Mouse (Mus musculus) layer of hippocampus, postnatal 36 days (tissue): Measurements from ENCODE around the gene Hpse2. TPM values are rescaled to one million over a fixed set of nuclear protein-coding genes. Genes with fewer than 3 reads are reported as not detected.

Experiments
- DNase-seq, 2 experiments: peaks; one replicate each; pipeline ENCODE4 v3.0.0; 2022
- total RNA-seq, 2 experiments: library from RNA; stranded (reverse); gene quantifications; 2 replicates each; pipeline ENCODE4 v1.2.3; 2021

Gene Hpse2
- total RNA-seq, 2 experiments from 2014 or later = 0.20 to 0.40 TPM

DNA sequence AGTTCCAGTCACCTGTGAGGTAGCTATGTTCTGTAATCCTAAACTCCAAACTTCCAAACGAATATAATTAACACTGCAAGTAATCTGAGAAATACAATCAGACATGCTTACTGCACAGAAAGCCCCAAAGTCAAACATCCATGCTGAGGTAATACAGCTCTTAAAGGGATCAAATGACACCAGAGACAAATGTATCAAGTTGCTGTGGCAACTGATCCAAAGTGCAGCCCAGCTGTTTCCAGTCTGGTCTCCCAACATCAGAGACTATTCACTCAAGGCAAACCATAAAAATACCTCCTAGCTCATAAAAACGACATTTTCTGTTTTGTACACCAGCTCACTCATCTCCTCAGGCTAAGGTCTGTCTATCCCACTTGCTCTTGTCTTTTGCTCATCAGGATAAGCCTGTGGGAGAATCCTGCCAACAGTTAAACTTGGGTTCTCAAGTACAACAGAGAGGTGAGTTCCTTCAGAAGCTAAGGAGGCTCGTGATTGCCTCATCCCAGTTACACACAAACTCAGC, 440.0 kb downstream of the Hpse2 start:
- no peak for DNase-seq

DNA sequence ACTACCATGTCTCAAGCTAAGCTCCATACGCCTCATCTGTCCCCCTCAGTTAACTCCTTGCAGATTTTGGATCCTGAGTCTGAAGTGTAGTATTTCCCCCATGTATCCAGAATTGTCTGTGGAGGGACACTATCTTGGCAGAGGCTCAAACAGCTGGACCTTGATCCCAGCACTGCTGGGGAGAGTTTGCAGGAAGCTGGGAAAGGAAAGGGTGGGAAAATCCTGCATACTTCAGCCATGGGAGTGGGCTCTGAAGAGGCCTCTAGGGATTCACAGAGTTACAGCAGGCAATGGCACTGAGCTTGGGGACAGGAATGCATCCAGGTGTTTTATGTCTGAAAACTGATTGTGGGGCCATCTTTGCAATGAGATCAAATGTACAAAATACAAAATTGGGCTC, 450.6 kb downstream of the Hpse2 start:
- no peak for DNase-seq

DNA sequence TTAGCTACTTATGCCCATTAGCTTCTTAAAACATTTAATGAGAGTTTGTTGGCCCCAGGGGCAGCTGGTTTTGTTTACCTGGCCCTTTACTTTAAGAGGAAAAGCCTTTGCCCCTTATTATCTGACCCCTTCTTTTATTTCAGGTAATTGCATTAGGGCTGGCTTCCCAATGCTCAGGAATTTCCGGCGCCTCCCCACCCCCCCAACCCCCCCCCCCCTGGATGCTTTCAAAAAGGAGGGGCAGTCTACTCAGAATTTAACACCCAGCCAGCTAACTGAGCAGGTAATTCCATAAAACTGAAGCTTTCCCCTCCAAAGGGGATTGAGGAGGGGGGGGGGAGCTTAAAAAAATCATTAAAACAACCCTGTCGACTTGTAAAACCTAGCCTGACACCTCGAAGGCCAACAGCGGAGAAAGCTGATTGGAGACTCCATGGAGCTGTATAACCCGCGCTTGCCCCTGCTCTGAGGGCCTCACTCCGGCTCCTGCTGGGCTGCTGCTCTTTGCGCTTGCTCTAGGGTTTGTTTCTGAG, 451.4 kb downstream of the Hpse2 start:
- DNase-seq = no peak

DNA sequence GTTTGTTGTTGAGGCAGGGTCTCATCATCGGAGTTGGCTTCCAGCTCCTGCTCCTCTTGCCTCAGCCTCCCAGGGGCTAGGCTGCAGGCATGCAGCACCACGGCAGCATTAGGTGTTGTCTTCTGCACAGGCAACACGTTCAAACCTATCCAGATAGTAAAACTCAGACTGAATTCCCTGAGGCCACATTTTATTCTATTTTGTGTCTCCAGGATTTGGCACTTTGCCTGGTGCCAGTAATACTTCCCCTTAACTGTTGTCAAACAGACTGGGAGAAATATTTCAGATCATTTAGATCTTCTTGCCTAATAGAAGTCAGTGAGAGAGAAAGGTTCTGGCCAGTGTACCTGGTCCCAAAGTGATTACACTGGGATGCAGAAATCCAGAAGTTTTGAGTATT, 458.5 kb downstream of the Hpse2 start:
- no peak for DNase-seq

DNA sequence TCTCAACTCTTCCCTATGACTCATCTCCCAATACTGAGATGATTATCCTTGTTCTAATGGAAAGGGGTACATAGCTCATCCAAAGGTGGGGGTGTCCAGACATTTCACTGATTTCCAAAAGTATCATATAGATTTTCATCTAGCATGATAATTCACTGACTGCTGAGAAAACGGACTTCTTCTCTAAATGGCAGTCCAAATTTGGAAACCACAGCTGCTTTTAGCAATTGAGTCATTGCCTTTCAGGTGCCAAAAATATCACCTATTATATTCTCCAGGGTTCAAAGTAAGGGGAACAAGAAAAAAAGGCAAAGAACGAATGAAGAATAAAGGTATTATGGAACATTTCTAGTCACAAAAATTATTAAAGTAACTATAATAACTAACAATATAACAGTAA, 459.9 kb downstream of the Hpse2 start:
- DNase-seq = no peak

DNA sequence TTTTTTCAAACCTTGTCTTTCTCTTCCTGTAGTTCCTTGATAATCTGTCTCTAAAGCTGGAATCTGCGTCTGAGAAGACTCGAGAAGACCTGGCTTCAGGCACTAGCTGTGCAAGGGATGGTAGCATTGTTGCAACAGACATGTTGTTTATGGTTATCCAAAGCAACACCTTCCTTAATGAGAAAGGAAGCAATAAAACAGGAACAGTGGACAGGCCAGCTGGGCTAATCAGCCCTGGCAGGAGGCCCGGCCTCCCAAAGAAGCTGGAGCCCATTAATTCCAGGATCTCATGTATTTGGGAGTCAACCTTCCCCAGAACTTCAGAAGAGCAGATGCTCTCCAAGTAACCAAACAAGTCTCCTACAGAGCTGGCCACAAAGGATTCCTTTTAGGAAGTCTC, 465.5 kb downstream of the Hpse2 start:
- no peak for DNase-seq

DNA sequence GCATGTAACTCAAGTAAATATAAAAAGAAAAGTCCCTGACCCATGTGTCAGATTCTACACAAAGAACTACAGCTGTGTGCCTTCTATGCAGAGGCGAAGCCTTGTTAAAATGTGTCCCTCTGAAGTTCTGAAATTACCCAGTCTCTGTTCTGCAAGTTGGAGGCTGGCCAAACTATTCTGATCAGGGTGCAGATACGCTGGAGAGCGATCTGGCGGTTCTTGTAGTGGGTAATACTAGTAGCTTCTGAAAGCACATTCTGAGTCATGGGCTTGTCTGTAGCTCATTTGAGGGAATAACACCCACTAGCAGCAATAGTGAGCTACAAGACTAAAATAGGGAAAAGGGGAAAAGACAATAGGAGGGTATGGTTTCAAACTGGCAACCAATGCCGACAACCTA, 474.5 kb downstream of the Hpse2 start:
- no peak for DNase-seq

DNA sequence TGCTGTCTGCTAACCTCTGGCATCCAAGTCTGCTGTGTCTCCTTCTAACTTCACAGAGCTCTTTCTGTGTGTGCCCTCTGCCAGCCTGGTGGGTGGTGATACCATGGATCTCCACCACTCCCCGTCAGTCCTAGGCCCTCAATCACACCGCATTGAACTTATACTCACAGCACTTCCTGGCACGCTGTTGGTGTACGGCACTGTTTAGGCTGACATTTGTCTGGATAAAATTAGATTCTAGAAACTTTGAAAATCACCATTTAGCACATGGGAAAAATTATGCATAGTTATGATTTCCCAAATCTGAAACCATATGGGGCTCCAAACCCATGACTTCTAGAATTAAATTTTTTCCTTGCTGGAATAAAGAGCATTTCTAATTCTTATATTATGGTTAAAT, 478.4 kb downstream of the Hpse2 start:
- no peak for DNase-seq

DNA sequence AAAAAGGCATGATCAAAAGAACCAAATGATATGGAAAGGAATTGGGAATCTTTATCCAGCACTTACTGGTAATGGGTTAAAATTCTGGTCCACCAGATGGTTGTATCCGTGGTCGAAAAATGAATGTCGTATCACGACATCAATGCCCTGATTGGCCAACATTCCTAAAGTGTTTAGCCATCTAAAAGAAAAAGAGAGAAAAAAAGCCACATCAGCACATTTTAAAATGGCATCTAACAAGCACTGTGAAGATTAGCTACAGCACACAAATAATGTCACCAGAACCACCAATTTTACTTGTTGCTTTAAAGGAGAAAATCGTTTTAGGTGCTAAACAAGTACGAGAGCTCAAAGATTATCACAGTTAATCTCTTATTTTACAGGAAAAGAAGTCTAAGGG, 479.6 kb downstream of the Hpse2 start:
- no peak for DNase-seq

DNA sequence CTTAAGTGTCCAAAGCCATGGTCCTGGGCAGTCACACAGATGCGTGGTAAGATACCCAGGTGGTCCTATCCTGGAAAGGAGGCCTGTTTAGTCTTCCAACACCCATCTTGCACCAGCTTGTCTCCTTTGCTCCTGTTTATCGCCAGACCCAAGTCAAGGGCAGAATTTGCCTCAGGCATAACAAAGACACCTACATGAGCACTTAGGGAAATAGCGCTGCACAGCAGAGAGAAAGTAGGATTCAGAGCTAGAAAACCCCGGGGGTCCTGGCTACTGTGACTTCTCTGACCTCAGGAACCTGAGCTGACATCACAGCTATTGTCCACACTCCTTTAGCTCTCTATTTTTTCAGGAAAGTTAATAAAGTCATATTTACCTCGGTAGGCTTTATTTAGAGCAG, 481.8 kb downstream of the Hpse2 start:
- no peak for DNase-seq

DNA sequence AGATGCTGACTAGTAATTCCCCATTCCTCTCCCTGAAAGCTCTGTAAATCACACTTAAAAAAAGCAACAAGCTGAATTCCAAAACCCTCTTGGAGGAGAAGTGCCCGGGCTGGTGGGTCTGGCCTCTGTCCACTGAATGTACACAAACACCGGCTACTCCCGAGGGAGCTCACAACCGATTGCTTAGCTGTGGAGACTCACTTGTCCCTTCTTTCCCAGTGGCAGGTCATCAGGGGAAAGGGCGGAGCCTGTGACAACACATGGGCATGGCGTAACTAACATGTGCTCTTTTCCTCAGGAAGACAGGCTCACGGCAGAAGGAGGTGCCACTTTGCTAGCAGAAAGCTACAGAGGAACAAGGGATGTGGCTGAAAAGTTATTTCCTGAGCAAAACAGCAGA, 483.4 kb downstream of the Hpse2 start:
- DNase-seq = no peak

DNA sequence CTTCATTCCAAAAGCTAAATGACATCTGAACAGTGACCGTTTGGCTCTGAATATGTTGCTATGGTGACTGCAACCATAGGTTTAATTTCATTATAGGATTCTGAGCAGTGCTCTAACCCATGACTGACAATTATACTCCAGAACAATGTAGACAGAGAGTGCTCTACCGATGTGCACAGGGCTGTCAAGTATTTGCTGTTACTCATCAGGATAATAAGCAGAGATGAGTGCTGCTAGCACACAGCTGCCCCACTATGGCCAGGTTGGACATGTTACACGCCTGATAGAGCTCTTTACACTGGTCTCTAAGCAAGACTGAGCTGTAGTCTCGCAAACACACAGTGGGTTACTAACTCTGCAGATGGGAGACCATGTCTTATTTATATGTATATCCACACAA, 483.9 kb downstream of the Hpse2 start:
- no peak for DNase-seq

DNA sequence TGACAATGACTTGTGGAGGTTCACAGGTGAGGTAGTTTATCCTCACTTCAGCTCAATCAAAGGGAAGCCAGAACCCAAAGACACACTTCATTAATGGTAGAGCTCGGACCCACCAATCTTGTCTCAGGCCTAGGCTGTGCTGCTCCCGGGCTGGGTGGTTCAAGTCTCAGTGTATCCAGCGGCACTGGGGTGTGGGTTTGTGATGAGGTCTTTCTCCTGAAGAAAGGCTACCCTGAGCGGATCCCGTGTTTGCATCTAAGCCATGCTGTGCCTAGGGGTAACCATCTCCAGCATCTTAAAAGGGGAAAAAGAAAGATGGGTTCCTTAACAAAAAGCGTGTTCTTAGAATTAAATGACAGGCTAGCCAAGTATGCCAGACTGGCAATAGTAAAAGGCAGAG, 484.3 kb downstream of the Hpse2 start:
- DNase-seq = no peak

DNA sequence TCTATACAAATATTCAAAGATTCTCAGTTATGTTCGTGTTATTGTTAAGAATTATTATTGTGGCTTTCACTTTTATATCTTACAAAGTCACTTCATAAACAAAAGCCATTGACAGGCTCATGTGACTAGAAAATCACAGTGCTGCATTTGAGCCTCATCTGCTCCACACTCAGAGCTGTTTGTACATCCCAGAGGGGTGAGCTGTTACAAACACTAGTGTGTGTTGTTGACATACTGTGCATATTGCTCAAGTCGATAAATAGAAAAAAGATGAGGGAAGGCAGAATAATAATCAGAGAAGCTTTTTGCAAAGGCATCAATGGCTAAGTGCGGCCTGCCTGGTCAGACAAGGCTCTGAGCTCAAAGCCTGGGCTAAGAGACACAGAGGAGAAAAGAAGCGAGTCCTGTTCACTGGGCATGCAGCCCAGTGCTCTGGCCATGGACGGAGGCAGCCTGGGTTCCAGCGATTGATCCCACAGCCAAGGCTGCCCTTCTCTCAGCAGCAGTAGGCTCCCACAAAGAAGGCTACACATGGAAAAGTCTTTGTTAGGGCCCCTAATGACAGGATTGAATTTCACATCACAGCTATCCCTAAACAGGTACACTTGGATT, 485.6 kb downstream of the Hpse2 start:
- peak; percentile 30 to 45 for DNase-seq

DNA sequence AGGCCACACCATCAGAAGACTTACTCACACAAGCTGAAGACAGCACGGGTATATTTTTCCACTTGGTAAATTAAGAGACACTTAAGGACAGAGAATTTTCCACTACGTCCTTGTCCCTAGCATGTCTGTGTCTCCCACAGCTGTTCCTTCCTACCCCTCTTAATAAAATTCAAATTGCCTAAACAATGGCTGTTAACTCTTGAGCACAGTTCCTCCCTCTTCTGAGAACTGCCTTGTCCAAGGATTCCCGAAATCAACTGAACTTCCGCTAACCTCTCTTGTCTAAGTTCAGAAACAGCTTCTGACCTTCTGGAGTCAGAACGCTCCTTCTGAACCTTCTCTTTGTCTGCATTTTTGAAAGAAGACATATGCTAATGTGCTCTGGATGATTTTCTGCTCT, 496.6 kb downstream of the Hpse2 start:
- no peak for DNase-seq

DNA sequence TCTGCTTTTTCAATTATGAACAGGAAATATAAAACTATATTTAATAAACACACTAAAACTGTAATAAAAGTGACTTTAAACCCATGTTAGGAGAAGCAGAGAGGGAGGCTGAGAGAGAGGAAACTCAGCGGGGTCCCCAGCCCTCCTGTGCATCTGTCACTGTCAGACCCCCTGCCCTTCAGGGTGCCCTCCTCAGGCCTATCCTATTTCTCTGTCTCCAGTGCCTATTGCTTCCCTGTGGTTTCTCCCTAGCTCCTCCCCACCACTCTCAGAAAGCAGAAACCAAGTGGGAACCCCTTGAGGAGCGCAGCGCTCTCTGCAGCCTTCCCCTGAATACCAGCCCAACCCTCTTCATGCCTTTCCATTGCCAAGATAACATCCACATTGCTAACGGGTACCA, 510.5 kb downstream of the Hpse2 start:
- no peak for DNase-seq

DNA sequence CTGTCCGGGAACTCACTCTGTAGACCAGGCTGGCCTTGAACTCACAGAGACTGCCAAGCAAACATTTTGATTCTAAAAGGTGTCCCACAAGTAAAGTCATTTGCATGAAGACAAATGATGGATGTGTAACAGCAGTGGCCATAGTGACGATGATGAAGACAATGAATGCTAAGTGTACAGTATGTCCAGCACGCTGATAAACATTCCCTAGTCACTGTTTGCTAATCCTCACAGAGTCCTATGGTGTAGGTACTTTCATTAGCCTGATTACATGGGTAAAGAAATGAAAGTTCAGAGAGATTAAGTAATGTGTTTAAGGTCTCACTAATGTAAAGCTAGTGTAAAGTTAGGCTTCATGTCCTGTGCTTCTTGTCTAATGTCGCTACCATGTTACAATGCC, 511.6 kb downstream of the Hpse2 start:
- DNase-seq = no peak

DNA sequence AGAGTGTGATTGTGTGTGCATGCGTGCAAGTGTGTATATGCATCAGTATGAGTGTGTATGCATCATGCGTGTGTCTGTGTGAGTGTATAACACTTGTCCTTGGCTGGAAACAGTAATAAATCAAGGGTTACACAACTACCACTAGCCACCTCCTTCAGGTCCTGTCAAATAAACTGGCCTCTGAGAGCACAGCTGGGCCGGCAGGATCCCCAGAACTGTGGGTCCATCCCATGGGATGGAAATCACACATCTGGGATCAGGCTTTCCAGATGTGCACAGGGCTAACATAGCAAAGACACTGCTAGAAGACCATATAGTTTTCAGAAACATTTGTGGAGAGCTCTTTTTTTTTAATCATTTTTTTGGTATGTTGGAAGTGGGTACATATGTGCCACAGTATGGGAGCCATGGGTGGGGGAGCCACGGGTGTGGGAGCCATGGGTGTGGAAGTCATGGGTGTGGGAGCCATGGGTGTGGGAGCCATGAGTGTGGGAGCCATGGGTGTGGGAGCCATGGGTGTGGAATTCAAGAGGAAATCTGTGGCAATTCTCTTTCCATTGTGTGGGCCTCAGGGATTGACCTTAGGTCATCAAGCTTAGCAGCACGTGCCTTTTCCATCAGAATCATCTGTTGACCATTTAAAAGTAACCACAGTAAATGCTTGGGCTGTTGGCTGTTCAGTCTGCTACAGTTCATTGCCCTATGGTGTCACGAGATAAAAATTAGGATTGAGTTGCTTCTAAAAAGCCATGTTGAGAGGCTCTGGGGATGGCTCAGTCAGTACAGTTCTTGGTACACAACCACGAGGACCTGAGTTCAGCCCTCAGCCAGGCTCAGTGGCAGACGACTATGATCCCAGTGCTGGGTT, 518.3 kb downstream of the Hpse2 start:
- DNase-seq = no peak

DNA sequence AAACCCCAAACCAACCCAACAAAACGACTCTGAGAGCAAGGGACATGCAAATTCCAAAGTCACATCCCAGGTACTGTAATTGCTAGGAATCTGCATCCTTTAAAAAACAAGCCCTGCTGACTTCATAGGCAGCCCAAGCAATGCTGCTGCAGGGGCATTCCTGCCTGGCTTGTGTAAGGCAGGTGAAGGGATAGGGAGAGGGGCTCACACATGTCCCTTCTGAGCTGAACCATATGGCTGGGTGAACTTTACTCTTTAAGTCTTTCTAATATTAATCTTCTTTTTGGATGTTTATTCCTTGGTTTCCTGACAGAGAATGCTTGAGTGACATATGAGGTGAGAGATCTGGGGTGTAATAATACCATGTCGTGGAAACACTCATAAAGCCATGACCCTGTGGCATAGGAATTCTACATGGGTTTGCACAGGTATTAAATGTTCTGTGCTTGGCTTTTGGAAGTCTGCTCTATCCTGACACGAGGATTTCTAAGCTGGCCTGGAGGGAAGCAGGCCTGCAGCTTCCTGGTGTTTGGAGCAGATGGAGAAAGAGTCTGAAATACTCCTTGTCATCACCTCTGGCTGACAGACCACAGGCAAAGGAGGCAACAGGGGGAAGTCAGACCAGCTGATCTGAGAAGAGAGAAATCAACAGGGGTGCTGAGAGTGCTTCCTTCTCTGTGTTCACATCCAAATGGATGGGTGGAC, 519.0 kb downstream of the Hpse2 start:
- DNase-seq = no peak

DNA sequence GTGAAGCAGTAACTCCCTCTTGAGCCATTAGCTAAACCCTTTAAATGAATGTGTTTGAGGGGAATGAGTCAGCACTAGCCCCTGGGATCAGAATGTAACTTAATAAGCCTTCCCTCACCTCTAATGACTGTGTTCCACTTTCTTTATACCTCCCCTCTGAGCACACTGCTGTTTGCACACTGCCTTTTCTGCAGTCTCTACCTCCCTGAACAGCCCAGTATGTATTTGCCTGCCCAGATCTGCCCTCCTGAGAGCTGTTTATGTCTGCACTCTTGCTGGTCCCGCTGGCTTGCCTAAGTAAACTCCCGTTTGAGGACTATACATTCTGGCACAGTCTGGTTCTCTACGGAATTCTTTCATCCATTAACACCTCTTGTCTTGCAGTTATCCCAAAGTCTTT, 525.1 kb downstream of the Hpse2 start:
- no peak for DNase-seq

DNA sequence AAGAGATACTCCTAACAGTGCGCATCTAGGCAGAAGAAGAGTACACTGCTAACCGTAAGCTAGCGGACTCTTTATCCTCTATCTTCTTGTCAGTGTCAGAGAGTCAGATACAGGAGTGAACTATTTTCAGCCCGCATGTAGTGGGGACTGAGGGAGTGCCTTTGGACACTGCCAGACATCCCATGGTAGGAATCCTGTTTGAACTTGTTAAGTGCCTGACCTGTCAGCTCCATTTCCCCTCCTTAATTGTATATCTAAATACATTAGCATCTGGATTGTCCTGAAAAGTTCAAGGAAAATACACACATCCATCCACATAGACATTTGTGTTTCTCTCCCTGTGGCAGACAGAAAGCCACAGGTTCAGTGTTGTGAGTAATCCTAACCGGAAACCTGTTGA, 531.1 kb downstream of the Hpse2 start:
- DNase-seq = no peak

DNA sequence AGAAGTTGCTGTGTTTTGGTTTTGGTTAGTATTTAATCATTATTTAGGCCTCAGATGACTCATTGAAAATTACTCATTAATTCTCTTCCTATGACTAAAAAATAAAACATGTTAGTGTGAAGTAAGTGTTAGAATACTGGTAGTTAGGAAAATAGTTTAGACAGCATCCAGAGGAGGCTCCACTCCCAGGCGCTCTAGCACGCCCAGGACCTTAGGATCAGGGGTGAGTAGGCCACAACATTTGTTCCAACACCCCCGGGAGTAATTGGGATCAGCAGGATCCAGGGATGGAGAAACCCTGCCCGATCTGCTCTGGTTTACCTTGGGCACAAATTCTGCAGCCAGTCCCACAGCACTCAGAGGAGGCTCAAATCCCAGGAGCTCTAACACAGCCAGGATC, 532.5 kb downstream of the Hpse2 start:
- no peak for DNase-seq

DNA sequence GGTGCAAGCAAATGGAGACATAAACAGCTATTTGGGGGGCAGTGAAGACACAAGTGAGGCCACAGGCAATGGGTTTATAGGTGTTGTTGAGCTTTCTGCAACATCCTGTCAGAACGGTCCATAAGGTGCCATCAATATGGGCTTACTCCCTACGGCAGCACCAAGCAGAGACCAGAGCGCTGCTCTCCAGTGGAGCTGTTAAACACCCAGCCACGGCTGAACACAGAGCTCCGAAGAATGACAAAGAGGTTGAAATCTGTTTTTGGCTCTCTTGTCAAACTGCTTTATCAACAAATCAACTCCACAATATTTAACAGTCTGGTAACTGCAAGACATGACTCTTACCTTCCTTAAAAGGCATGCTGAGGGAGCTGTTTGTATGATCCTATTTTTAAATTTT, 537.7 kb downstream of the Hpse2 start:
- no peak for DNase-seq
